Mouse (Mus musculus) stomach, postnatal 0 days (tissue): ENCODE measurements at regions not wholly inside any gene's neighbourhood (a gene's known extent, or its start where the extent isn't known, plus 50 kb on each side); places are given as distances from the start of the nearest gene placed in this dataset.

Source experiments
- ATAC-seq: fragments of 200-750 bp; cut with Nextera tagmentation; 2 replicates; pipeline ENCODE4 v1.8.0; 2017; ENCODE audit not compliant: low FRiP score, low TSS enrichment
- DNase-seq: peaks from one replicate; pipeline ENCODE4 v3.0.0-alpha.2; 2016; ENCODE audit warnings: low spot score
- H3K27ac ChIP-seq: fragments of 300-500 bp; sonication (generic); replicated peaks from 2 replicates; pipeline ENCODE4 v1.5.1; 2014; ENCODE audit warnings: mild to moderate bottlenecking, control low read depth
- H3K27me3 ChIP-seq: fragments of 300-500 bp; sonication (generic); 2 replicates; pipeline ENCODE4 v1.6.1; 2014; ENCODE audit warnings: low read length; ENCODE audit not compliant: control insufficient read depth, insufficient read depth
- H3K36me3 ChIP-seq: fragments of 300-500 bp; sonication (generic); 2 replicates; pipeline ENCODE4 v1.6.1; 2014; ENCODE audit warnings: low read length, mixed read lengths; ENCODE audit not compliant: control insufficient read depth, insufficient read depth
- H3K4me1 ChIP-seq: fragments of 300-500 bp; sonication (generic); replicated peaks from 2 replicates; pipeline ENCODE4 v1.6.1; 2014; ENCODE audit warnings: antibody characterized with exemption; ENCODE audit not compliant: control insufficient read depth, insufficient read depth
- H3K4me2 ChIP-seq: fragments of 300-500 bp; sonication (generic); replicated peaks from 2 replicates; pipeline ENCODE4 v1.6.1; 2014; ENCODE audit warnings: low read depth, mild to moderate bottlenecking, control low read depth, moderate library complexity
- H3K4me3 ChIP-seq: fragments of 300-500 bp; sonication (generic); 2 replicates; pipeline ENCODE4 v1.5.1; 2014; ENCODE audit warnings: low read depth, low read length, control low read depth
- H3K9ac ChIP-seq: fragments of 300-500 bp; sonication (generic); 2 replicates; pipeline ENCODE4 v1.6.1; 2014; ENCODE audit warnings: mild to moderate bottlenecking, low read length, control low read depth, mixed read lengths
- H3K9me3 ChIP-seq: fragments of 300-500 bp; sonication (generic); 2 replicates; pipeline ENCODE4 v1.6.1; 2016; ENCODE audit warnings: low read length; ENCODE audit not compliant: control insufficient read depth
- CTCF ChIP-seq: IDR thresholded peaks from 2 replicates; pipeline ENCODE4 v1.5.1; 2016; ENCODE audit warnings: antibody characterized with exemption, low read depth, mild to moderate bottlenecking, moderate library complexity
- EP300 ChIP-seq: optimal IDR thresholded peaks from 2 replicates; pipeline ENCODE3; 2016; ENCODE audit warnings: antibody characterized with exemption
- WGBS: fragments of 180-500 bp; shearing (Covaris S2); extraction: QIAGEN DNeasy Blood & Tissue Kit; methylation state at CpG from one replicate; pipeline ENCODE4 v1.1.7; 2014; 5-methylcytosine and 5-hydroxymethylcytosine counted together

- no peaks in the 10 kb centered on the region for H3K27me3 ChIP-seq
- ATAC-seq (no peak), DNase-seq (no peak)
- H3K9me3 ChIP-seq = no peaks in the 10 kb centered on the region
- H3K4me1 ChIP-seq = no peaks in the 10 kb centered on the region
- no peak overlapping the region for H3K4me2 ChIP-seq
- no peak for TF ChIP-seq EP300
- TF ChIP-seq CTCF = no peak
- no peak overlapping the region for H3K4me3 ChIP-seq
- H3K9ac ChIP-seq = no peak overlapping the region
- no peaks in the 10 kb centered on the region for H3K36me3 ChIP-seq
- 86% methylated on average over 4 of the region's 4 CpGs for WGBS
- H3K27ac ChIP-seq = no peak overlapping the region
Observed at GRCm38 (mm10) chr8:112993781-112994180, 423.9 kb downstream of the Cntnap4 start.

DNA sequence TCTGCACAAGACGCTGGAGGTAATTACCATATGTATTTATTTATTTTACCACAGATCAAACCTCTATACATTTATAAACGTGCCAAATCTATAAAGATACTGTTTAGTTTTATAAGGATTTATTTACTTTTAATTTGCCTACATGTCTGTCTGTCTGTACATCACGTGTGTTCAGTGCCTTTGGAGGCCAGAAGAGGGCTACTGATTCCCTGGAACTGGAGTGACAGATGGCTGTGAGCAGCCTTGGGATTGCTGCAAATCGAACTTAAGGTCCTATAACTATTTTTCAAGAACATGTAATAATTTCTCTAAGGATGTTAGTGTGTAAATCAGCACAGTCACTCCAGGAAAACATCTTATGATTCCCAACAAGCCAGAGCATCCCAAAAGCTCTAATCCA, 437.5 kb downstream of the Cntnap4 start:
- no peak for ATAC-seq
- 42% methylated on average over 4 of the region's 4 CpGs for WGBS
- no peaks in the 10 kb centered on the region for H3K4me1 ChIP-seq
- no peak overlapping the region for H3K4me2 ChIP-seq
- DNase-seq = no peak
- no peak overlapping the region for H3K4me3 ChIP-seq
- H3K27ac ChIP-seq = no peak overlapping the region
- H3K27me3 ChIP-seq = no peaks in the 10 kb centered on the region
- H3K36me3 ChIP-seq = no peaks in the 10 kb centered on the region
- TF ChIP-seq EP300 (no peak), CTCF (no peak)
- H3K9ac ChIP-seq = no peak overlapping the region
- no peaks in the 10 kb centered on the region for H3K9me3 ChIP-seq

DNA sequence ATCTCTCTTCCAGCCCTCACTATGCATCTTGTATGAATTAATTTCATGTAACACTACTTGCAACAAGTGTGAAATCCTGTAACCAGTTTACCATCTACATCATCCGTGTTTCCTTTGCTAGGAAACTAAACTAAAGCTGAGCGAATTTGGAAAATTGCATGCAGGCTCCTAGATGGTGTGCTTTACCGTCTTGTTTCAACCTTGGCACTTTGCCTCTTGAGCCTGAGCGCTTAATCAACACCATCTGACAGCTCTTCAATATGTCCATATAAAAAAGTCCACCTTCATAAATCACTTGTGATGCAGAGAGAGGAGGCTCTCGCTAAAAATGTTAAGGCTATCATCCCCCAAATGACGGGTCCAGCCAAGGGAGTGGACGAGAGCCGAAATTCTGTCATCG, 459.0 kb downstream of the Cntnap4 start:
- Histone ChIP-seq H3K4me2 (no peak overlapping the region), H3K4me1 (no peaks in the 10 kb centered on the region), H3K4me3 (no peak overlapping the region), H3K36me3 (no peaks in the 10 kb centered on the region), H3K27me3 (no peaks in the 10 kb centered on the region), H3K9ac (no peak overlapping the region), H3K9me3 (no peaks in the 10 kb centered on the region), H3K27ac (no peak overlapping the region)
- DNase-seq = no peak
- ATAC-seq = no peak
- 78% methylated on average over 9 of the region's 9 CpGs for WGBS
- TF ChIP-seq EP300 (no peak), CTCF (no peak)

DNA sequence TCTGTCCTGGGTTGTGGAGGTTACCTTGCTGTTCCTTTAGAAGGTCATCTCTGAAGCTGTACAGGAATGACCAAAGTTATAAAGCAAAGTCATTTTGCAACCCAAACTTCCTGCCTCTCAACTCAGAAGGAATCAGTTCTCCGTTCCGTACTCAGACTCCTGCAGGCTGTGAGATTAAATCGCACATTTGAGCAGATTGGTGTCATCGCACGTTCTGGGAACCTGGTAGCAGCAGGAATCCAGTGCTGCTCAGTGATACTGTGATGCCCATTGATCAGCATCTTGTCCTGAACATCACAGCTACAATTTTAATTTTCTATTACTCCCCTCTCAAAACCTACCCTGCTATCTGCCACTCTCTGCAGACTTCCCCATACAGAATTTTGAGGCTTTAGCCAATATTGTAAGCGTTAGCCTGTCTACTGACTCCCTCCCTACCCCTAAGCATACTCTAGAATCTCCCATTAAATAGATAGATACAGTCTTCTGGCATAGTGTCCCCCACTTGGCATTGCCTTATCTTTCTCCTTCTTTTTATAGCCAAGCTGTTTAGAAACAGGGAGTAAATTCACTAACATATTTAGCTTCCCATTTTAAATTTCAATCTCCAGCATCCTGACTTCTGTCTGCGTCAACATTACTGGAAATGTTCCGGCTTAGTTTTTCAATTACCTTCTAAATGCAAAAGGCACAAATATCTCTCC, 482.1 kb downstream of the Cntnap4 start:
- no peaks in the 10 kb centered on the region for H3K9me3 ChIP-seq
- H3K4me3 ChIP-seq = no peak overlapping the region
- H3K36me3 ChIP-seq = no peaks in the 10 kb centered on the region
- no peaks in the 10 kb centered on the region for H3K4me1 ChIP-seq
- no peak overlapping the region for H3K4me2 ChIP-seq
- DNase-seq (no peak), ATAC-seq (no peak)
- TF ChIP-seq EP300 = no peak
- no peak for TF ChIP-seq CTCF
- H3K9ac ChIP-seq = no peak overlapping the region
- H3K27me3 ChIP-seq = no peaks in the 10 kb centered on the region
- 87% methylated on average over 8 of the region's 8 CpGs for WGBS
- H3K27ac ChIP-seq = no peak overlapping the region

GRCm38 (mm10) chr8:113065246-113066169, 495.7 kb downstream of the Cntnap4 start:
- no peaks in the 10 kb centered on the region for H3K4me1 ChIP-seq
- no peaks in the 10 kb centered on the region for H3K9me3 ChIP-seq
- no peak overlapping the region for H3K4me2 ChIP-seq
- DNase-seq (no peak), ATAC-seq (no peak)
- H3K36me3 ChIP-seq = no peaks in the 10 kb centered on the region
- 66% methylated on average over 2 of the region's 2 CpGs for WGBS
- no peak overlapping the region for H3K27ac ChIP-seq
- H3K9ac ChIP-seq = no peak overlapping the region
- TF ChIP-seq EP300 = no peak
- no peak for TF ChIP-seq CTCF
- no peak overlapping the region for H3K4me3 ChIP-seq
- no peaks in the 10 kb centered on the region for H3K27me3 ChIP-seq
